Mouse (Mus musculus): ENCODE data around the gene Hcn1.

Gene Hcn1

GRCm38 (mm10) chr13:118023381-118023780 is 421.3 kb downstream of the Hcn1 start:
- peak; percentile 60 for DNase-seq (ENCODE audit: low read depth, low spot score)

GRCm38 (mm10) chr13:118026510-118026909 is 424.4 kb downstream of the Hcn1 start:
- no peak for DNase-seq (ENCODE audit: low read depth, low spot score)

GRCm38 (mm10) chr13:118027868-118028267 is 425.7 kb downstream of the Hcn1 start:
- DNase-seq (ENCODE audit: low read depth, low spot score) = peak; percentile 47

GRCm38 (mm10) chr13:118028662-118029061 is 426.5 kb downstream of the Hcn1 start:
- no peak for DNase-seq (ENCODE audit: low read depth, low spot score)

- DNase-seq (ENCODE audit: low read depth, low spot score) = no peak
These were observed 427.5 kb downstream of the Hcn1 start for GRCm38 (mm10) chr13:118029579-118029978.

- DNase-seq (ENCODE audit: low read depth, low spot score) = peak; percentile 93
These were observed 433.5 kb downstream of the Hcn1 start for GRCm38 (mm10) chr13:118035598-118035997.
